Mouse (Mus musculus): ENCODE data around the gene Prrc2a. TPM values are rescaled to one million over a fixed set of nuclear protein-coding genes. Genes with fewer than 3 reads are reported as not detected.

Prrc2a gene
- polyA plus RNA-seq (2015; fragmentation: Nextera tagmentation; extraction: Ambion mirVana): 169 and 179 TPM in 2 replicates

DNA sequence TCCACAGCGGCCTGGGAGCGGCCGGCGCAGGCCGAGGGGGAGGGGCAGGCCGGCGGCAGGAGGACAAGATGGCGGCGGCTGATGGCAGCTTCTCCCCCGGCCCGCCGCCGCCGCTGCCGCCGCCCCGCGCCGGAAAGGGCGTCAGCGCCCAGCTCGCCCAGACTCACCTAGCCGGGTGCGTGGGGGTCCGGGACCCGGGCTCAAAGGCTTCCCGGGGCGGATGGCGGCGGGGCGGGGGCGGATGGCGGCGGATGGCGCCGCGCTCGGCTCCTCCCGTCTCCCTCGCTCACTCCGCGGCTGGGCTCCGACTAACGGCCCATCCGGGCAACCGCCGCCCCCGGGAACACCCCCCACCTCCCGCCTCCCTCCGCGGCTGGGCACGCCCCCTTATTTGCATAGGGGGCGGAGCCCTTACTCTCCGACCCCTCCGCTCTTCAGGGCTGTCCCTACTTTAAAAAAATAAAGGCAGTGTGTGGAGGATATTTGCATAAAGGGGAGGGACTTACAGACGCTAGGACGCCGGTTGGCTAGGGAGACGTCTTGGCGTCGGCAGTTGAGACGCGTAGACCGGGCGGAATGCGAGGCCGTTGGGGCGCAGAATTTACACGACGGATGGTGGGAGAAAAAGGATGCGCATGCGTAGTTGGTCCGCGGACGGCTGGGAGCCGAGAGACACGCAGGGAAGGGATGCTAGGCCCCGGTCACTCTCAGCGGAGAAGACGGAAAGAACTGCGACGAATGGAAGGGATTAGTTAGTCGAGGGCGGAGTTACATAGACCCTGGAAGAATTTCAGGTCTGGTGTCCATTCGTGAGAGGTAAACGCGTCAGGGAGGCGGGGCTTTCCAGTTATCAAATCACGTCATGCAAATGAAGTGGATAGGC is at the start of gene Prrc2a:
TSS of gene Prrc2a (minus strand) at position 330 of the 883 bp plus-strand sequence.
- peaks cover 29% of the 10 kb centered on the region for H3K4me1 ChIP-seq
- H3K4me2 ChIP-seq: peak within 1 kb of the TSS; percentile 89
- H3K9me3 ChIP-seq: no peaks in the 10 kb centered on the region
- peak within 1 kb of the TSS; percentile 97 for H3K9ac ChIP-seq
- H3K27me3 ChIP-seq: no peaks in the 10 kb centered on the region
- H3K4me3 ChIP-seq: peak within 1 kb of the TSS; percentile 90
- H3K27ac ChIP-seq: peak within 1 kb of the TSS; percentile 100
- H3K36me3 ChIP-seq: peaks cover 22% of the 10 kb centered on the region
- WGBS: under 1% methylated on average over 54 of the region's 89 CpGs
- ATAC-seq (ENCODE audit: borderline replicate concordance, extremely low read depth, low FRiP score, low TSS enrichment): peak; percentile 98

DNA sequence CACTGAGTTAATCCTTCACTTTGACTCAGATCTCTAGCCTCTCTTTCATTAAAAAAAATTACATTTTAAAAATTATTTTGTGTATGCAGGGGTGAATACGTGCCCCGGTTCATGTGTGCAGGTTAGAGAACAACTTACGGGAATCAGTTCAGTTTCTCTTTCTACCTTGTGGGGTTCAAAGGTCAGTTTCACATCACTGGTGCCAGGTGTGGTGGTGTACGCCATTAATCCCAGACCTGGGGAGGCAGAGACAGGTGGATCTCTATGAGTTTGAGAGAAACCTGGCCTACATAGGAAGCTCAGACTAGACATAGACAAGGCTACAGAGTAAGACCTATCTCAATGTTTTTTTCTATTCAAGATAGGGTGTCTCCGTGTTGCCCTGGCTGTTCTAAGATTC is 48.4 kb upstream of the Prrc2a start:
- Histone ChIP-seq H3K27me3 (no peaks in the 10 kb centered on the region), H3K4me1 (no peaks in the 10 kb centered on the region), H3K9ac (no peak overlapping the region), H3K27ac (no peak overlapping the region), H3K9me3 (no peaks in the 10 kb centered on the region), H3K4me3 (no peak overlapping the region), H3K36me3 (no peaks in the 10 kb centered on the region), H3K4me2 (no peak overlapping the region)
- 91% methylated on average over 5 of the region's 5 CpGs for WGBS
- no peak for ATAC-seq (ENCODE audit: borderline replicate concordance, extremely low read depth, low FRiP score, low TSS enrichment)

DNA sequence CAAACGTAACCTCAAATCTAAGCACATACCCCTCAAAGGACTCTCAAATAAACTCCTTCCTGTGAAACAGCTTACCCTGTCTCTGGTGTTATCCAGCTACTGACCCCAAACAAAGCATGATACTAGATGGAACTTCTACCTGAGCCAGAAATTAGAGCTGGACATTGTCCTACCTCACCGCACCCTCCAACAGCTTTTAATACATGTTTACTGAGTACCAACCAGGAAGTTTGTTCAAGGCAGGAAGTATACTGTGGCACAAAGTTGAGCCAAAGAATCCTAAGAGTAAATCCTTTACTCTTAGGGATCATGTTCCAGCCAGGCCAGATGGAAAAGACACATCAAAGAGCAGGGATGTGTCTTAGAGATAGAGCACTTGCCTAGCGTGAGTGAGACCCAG is 45.9 kb upstream of the Prrc2a start:
- no peak for ATAC-seq (ENCODE audit: borderline replicate concordance, extremely low read depth, low FRiP score, low TSS enrichment)
- Histone ChIP-seq H3K9ac (no peak overlapping the region), H3K9me3 (no peaks in the 10 kb centered on the region), H3K27ac (no peak overlapping the region), H3K4me2 (no peak overlapping the region), H3K36me3 (no peaks in the 10 kb centered on the region), H3K27me3 (no peaks in the 10 kb centered on the region), H3K4me1 (no peaks in the 10 kb centered on the region), H3K4me3 (no peak overlapping the region)
- WGBS: 45% methylated on average over 3 of the region's 3 CpGs

DNA sequence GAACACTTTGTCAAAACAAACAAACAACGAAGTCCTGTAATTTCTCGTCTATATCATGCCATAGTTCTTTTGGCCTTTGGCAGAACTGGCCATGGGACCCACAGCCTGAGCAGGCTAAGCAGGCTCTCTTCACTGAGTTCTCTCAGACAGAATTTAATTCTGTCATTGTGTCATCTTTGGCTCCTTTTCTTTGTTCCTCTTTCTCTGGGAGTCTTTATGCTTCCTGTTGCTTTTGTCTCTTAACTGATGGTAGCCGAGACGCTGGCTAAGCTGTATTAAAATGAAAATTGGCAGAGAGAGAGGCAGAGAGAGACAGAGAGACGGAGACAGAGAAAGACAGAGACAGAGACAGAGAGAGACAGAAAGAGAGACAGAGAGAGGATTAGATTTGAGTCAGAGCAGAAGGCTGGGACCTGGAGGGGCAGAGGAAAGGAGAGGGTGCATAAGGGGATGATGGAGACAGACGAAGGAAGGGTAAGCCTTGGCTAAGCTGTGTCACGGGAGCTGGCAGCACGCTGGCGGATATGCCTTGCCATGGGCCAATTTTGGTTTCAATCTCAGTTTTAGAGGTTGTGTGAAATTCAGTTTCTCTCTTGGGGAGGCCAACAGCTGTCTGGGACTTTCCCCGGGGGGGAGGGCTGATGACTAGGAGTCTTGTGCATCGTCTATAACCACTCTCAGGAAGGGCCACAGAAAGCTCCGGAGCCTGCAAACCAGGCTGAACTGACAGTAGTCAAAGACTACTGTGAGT is 45.3 kb upstream of the Prrc2a start:
- Histone ChIP-seq H3K9me3 (no peaks in the 10 kb centered on the region), H3K4me3 (no peak overlapping the region), H3K9ac (no peak overlapping the region), H3K4me2 (no peak overlapping the region), H3K27ac (no peak overlapping the region), H3K27me3 (0 out of 2 replicates have a peak, but pooled peaks cover 5% of the 10 kb centered on the region), H3K4me1 (no peaks in the 10 kb centered on the region), H3K36me3 (no peaks in the 10 kb centered on the region)
- no peak for ATAC-seq (ENCODE audit: borderline replicate concordance, extremely low read depth, low FRiP score, low TSS enrichment)
- 73% methylated on average over 12 of the region's 12 CpGs for WGBS

DNA sequence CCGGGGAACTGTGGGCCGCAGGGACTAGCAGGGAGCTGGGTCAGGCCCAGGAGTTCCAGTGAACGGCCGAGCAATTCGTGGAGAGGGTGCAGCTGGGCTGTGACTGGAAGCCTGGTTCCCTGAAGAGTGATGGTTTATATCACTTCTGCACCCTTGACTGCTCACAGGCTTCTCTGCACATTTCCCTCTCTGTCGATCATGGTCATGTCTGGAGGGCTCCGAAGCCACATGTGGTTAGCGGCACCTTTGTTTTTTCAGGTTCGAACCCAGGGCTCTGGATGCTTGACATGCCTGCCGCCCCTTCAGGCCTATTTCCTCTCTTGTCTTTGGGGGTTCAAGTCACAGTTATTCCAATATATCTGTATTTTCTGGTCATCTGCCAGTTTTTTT is 40.7 kb upstream of the Prrc2a start:
- no peak for ATAC-seq (ENCODE audit: borderline replicate concordance, extremely low read depth, low FRiP score, low TSS enrichment)

DNA sequence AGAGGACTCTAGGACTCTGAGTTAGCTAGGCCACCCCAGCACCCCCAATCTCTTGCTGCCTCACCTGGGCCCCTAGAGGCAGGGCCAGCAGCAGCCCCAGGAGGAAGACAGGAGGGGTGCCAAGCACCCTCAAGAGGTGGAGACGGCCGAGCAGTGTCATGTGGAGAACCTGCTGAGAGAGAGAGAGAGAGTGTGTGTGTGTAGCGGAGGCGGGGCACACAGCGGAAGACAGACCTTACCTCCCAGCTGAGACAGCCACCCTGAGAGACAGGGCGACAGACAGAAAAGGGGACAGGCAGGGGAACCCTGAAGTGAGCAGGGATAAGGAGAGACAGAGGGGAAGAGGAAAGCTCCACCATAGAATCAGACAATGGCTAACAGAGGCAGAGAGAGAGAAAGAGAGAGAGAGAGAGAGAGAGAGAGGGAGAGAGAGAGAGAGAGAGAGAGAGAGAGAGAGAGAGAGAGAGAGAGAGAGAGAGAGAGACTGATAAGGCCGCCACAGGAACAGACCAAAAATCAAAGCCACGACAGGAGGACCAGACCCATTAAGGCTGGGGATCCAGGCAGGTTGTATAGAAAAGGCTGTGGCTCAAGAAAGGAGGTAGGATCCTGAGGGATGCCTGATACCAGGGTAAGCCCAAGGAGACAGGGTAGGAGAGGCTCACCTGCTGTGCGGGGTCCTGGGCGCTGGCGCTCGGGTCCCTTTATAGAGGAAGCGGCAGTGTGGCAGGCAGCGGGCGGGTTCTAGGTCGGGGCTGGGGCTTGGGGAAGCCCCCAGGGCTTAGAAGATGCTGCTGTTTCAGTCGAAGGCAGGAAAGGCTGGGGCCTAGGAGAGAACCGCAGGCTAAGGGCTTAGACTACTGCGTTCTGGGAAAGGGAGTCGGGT is 40.0 kb upstream of the Prrc2a start, which contains the start of gene Lta:
TSS of gene Lta (minus strand) at position 858 of the 886 bp plus-strand sequence.
- Histone ChIP-seq H3K36me3 (no peaks in the 10 kb centered on the region), H3K4me1 (peaks cover 4% of the 10 kb centered on the region; the same call in 1 of the 2 replicates), H3K9ac (no peak within 1 kb of the TSS), H3K4me3 (no peak within 1 kb of the TSS), H3K9me3 (no peaks in the 10 kb centered on the region), H3K4me2 (no peak within 1 kb of the TSS), H3K27me3 (peaks cover 53% of the 10 kb centered on the region), H3K27ac (no peak within 1 kb of the TSS)
- WGBS: 22% methylated on average over 20 of the region's 20 CpGs
- no peak for ATAC-seq (ENCODE audit: borderline replicate concordance, extremely low read depth, low FRiP score, low TSS enrichment)

More for the DNA sequence above, 40.7 kb upstream of the Prrc2a start:
- Histone ChIP-seq H3K27me3 (peaks cover 47% of the 10 kb centered on the region), H3K4me1 (peaks cover 4% of the 10 kb centered on the region; the same call in 1 of the 2 replicates), H3K27ac (no peak overlapping the region), H3K9me3 (no peaks in the 10 kb centered on the region), H3K9ac (no peak overlapping the region), H3K4me3 (no peak overlapping the region), H3K36me3 (no peaks in the 10 kb centered on the region), H3K4me2 (no peak overlapping the region)
- 59% methylated on average over 10 of the region's 10 CpGs for WGBS

DNA sequence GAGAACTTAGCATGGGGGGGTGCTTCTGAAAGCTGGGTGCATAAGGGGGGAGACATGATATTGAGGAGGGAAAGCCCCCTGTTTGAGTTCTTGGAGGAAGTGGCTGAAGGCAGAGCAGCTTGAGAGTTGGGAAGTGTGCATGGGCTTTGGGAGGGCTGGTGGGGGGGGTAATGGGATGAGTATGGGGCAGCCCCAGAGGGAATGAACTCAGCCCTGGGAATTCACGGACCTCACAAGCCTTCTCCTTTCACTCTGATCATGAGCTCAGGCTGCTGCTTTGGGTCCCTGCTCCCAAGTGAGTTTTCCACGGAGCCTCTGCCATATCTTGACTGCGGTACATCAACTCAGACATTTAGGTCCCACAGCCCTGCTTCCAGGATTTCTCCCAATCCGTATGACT is 37.7 kb upstream of the Prrc2a start:
- no peak overlapping the region for H3K4me2 ChIP-seq
- no peaks in the 10 kb centered on the region for H3K36me3 ChIP-seq
- no peak overlapping the region for H3K9ac ChIP-seq
- peaks cover 65% of the 10 kb centered on the region for H3K27me3 ChIP-seq
- WGBS: 73% methylated on average over 4 of the region's 4 CpGs
- peaks cover 4% of the 10 kb centered on the region; the same call in 1 of the 2 replicates for H3K4me1 ChIP-seq
- no peak overlapping the region for H3K4me3 ChIP-seq
- ATAC-seq (ENCODE audit: borderline replicate concordance, extremely low read depth, low FRiP score, low TSS enrichment): no peak
- H3K27ac ChIP-seq: no peak overlapping the region
- H3K9me3 ChIP-seq: no peaks in the 10 kb centered on the region

DNA sequence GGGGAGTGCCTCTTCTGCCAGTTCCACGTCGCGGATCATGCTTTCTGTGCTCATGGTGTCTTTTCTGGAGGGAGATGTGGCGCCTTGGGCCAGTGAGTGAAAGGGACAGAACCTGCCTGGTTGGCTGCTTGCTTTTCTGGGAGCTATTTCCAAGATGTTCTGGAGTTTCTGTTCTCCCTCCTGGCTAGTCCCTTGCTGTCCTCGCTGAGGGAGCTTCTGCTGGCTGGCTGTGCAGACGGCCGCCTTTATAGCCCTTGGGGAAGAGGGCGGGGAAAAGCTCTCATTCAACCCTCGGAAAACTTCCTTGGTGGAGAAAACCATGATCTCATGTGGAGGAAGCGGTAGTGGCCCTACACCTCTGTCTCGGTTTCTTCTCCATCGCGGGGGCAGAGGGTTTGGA is 37.1 kb upstream of the Prrc2a start, which contains the start of gene Tnf:
TSS of gene Tnf (minus strand) at position 221 of the 400 bp plus-strand sequence.
- H3K27ac ChIP-seq: no peak within 1 kb of the TSS
- no peak for ATAC-seq (ENCODE audit: borderline replicate concordance, extremely low read depth, low FRiP score, low TSS enrichment)
- no peaks in the 10 kb centered on the region for H3K9me3 ChIP-seq
- no peak within 1 kb of the TSS for H3K9ac ChIP-seq
- H3K27me3 ChIP-seq: peaks cover 71% of the 10 kb centered on the region
- no peaks in the 10 kb centered on the region for H3K36me3 ChIP-seq
- peaks cover 4% of the 10 kb centered on the region; the same call in 1 of the 2 replicates for H3K4me1 ChIP-seq
- H3K4me2 ChIP-seq: peak within 1 kb of the TSS; percentile 1; the same call in 1 of the 2 replicates
- no peak within 1 kb of the TSS; the same call in 1 of the 2 replicates for H3K4me3 ChIP-seq
- WGBS: 33% methylated on average over 13 of the region's 13 CpGs

DNA sequence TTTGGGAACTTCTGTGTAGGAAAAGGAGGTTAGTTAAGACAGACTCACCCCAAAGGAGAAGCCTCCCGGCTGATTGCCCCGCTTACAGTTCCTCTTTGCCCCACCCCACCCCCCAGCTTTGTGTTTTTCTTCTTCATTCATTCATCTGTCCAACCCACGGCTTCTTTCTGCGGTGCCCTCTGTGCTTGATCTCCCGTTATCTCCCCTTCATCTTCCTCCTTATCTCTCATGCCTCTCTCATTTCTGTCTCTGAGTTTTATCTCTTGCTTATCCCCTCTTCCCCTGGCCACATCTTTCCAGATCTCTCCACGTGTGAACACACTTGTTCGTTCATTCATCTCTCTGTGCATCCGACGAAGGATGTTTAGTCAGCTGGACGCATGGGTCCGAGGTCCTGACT is 36.4 kb upstream of the Prrc2a start:
- Histone ChIP-seq H3K27me3 (peaks cover 78% of the 10 kb centered on the region), H3K4me2 (no peak overlapping the region), H3K9ac (no peak overlapping the region), H3K9me3 (no peaks in the 10 kb centered on the region), H3K4me1 (peaks cover 8% of the 10 kb centered on the region), H3K36me3 (no peaks in the 10 kb centered on the region), H3K27ac (no peak overlapping the region), H3K4me3 (no peak overlapping the region)
- no peak for ATAC-seq (ENCODE audit: borderline replicate concordance, extremely low read depth, low FRiP score, low TSS enrichment)
- WGBS: 48% methylated on average over 11 of the region's 11 CpGs

DNA sequence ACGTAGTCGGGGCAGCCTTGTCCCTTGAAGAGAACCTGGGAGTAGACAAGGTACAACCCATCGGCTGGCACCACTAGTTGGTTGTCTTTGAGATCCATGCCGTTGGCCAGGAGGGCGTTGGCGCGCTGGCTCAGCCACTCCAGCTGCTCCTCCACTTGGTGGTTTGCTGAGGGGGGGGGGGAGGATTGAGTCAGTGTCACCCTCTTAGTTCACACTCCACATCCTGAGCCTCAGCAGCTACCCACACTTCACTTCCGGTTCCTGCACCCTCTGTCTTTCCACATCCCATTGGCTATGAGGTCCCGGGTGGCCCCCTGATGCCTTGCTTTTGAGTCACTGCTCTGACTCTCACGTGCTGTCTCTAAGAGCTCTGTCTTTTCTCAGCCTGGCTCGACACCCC is 35.7 kb upstream of the Prrc2a start:
- Histone ChIP-seq H3K36me3 (no peaks in the 10 kb centered on the region), H3K27ac (no peak overlapping the region), H3K4me3 (no peak overlapping the region), H3K27me3 (peaks cover 85% of the 10 kb centered on the region), H3K9ac (no peak overlapping the region), H3K4me2 (no peak overlapping the region), H3K4me1 (peaks cover 15% of the 10 kb centered on the region), H3K9me3 (no peaks in the 10 kb centered on the region)
- 71% methylated on average over 11 of the region's 11 CpGs for WGBS
- no peak for ATAC-seq (ENCODE audit: borderline replicate concordance, extremely low read depth, low FRiP score, low TSS enrichment)

DNA sequence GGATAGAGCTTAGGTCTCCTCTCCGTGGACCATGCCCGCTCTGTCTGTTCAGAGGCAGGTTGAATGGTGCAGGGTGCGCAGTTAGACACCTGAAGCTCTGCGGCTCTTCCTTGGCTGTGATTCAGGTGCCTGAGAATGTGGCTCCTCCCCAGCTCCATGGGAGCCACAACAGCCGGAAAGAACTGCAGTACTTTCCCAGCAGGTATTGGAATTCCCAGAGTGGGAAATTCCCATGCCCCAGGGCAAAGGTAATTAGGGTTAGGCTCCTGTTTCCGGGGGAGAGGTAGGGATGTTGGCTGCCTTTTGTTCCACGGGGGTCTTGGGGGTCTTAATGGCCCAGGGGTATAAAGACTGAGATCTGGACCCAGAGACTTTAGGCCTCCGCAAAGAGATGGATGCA is 34.2 kb upstream of the Prrc2a start:
- no peaks in the 10 kb centered on the region for H3K36me3 ChIP-seq
- no peak overlapping the region for H3K4me2 ChIP-seq
- peaks cover 17% of the 10 kb centered on the region for H3K4me1 ChIP-seq
- no peak overlapping the region for H3K4me3 ChIP-seq
- peaks cover 88% of the 10 kb centered on the region for H3K27me3 ChIP-seq
- no peak for ATAC-seq (ENCODE audit: borderline replicate concordance, extremely low read depth, low FRiP score, low TSS enrichment)
- 37% methylated on average over 8 of the region's 8 CpGs for WGBS
- no peak overlapping the region for H3K9ac ChIP-seq
- H3K27ac ChIP-seq: no peak overlapping the region
- no peaks in the 10 kb centered on the region for H3K9me3 ChIP-seq

Measured in lung, embryonic 15.5 days (tissue).